Mouse (Mus musculus) megakaryocyte-erythroid progenitor cell, adult 5-6 weeks (primary cell): ENCODE results near the gene Pik3r1. TPM values are rescaled to one million over a fixed set of nuclear protein-coding genes. Genes with fewer than 3 reads are reported as not detected.

ENCODE experiments used
- ATAC-seq: replicated peaks from 2 replicates; pipeline ENCODE4 v1.8.0; 2016; ENCODE audit warnings: mild to moderate bottlenecking, inconsistent platforms; ENCODE audit not compliant: severe bottlenecking, poor library complexity, low FRiP score, low TSS enrichment
- total RNA-seq, 2 experiments: library from RNA; stranded (forward) in 1 of 2; stranded (reverse) in 1 of 2; fragments of 200-1000, 215-1000 nt in 1 of 2; fragments of >200 nt in 1 of 2; fragmentation: Nextera tagmentation in 1 of 2; gene quantifications; 2 replicates each; pipeline ENCODE4 v1.2.3; 2014 to 2017

The Pik3r1 gene
- 47.7 and 67.6 TPM in 2 replicates for total RNA-seq (2014; fragmentation: Nextera tagmentation)
- total RNA-seq (2017) = 98.6 and 115 TPM in 2 replicates

- peak; percentile 77 for ATAC-seq
These were observed at the start of gene Pik3r1 for GRCm38 (mm10) chr13:101767809-101768629. Gene Pik3r1, minus strand, starts transcription at chr13:101768217.

GRCm38 (mm10) chr13:101813267-101813900 is 45.4 kb upstream of the Pik3r1 start:
- ATAC-seq = no peak

GRCm38 (mm10) chr13:101812341-101812740 is 44.3 kb upstream of the Pik3r1 start:
- no peak for ATAC-seq

- no peak for ATAC-seq
These were observed 43.9 kb upstream of the Pik3r1 start for GRCm38 (mm10) chr13:101811882-101812281.

- ATAC-seq = no peak
These were observed 42.6 kb upstream of the Pik3r1 start for GRCm38 (mm10) chr13:101810667-101811066.

GRCm38 (mm10) chr13:101809796-101810195 is 41.8 kb upstream of the Pik3r1 start:
- no peak for ATAC-seq

- ATAC-seq = 0 out of 2 replicates have a peak, but pooled peaks have one; percentile 29
These were observed 37.6 kb upstream of the Pik3r1 start for GRCm38 (mm10) chr13:101805559-101806091.

- ATAC-seq = peak; percentile 55
These were observed 33.6 kb upstream of the Pik3r1 start for GRCm38 (mm10) chr13:101801372-101802186.

- no peak for ATAC-seq
These were observed 32.9 kb upstream of the Pik3r1 start for GRCm38 (mm10) chr13:101800833-101801371.

GRCm38 (mm10) chr13:101800021-101800596 is 32.1 kb upstream of the Pik3r1 start:
- no peak for ATAC-seq

- no peak for ATAC-seq
These were observed 31.3 kb upstream of the Pik3r1 start for GRCm38 (mm10) chr13:101799318-101799717.

- ATAC-seq = peak; percentile 56; the same call in 1 of the 2 replicates
These were observed 30.5 kb upstream of the Pik3r1 start for GRCm38 (mm10) chr13:101798522-101798921.

GRCm38 (mm10) chr13:101796983-101797382 is 29.0 kb upstream of the Pik3r1 start:
- ATAC-seq = no peak

GRCm38 (mm10) chr13:101785705-101786104 is 17.7 kb upstream of the Pik3r1 start:
- ATAC-seq = no peak

- 0 out of 2 replicates have a peak, but pooled peaks have one; percentile 22 for ATAC-seq
These were observed 16.8 kb upstream of the Pik3r1 start for GRCm38 (mm10) chr13:101784651-101785289.

- ATAC-seq = no peak
These were observed 11.0 kb upstream of the Pik3r1 start for GRCm38 (mm10) chr13:101779011-101779410.

GRCm38 (mm10) chr13:101777851-101778250 is 9.8 kb upstream of the Pik3r1 start:
- no peak for ATAC-seq

- peak; percentile 22; the same call in 1 of the 2 replicates for ATAC-seq
These were observed 3.1 kb upstream of the Pik3r1 start for GRCm38 (mm10) chr13:101771071-101771470.
